Mouse (Mus musculus) midbrain, embryonic 10.5 days (tissue): Measurements from ENCODE around the gene Nup210. TPM values are rescaled to one million over a fixed set of nuclear protein-coding genes. Genes with fewer than 3 reads are reported as not detected.
A peak's percentile ranks its signal among the peaks of the same experiment; 100 is the strongest.

Experiments
- DNase-seq: peaks from one replicate; pipeline ENCODE4 v3.0.0-alpha.2; 2017; ENCODE audit warnings: low spot score
- H3K27ac ChIP-seq: fragments of 300-500 bp; sonication (generic); replicated peaks from 2 replicates; pipeline ENCODE4 v1.5.1; 2016; ENCODE audit warnings: mild to moderate bottlenecking
- H3K27me3 ChIP-seq: fragments of 300-500 bp; sonication (generic); 2 replicates; pipeline ENCODE4 v1.6.1; 2016; ENCODE audit warnings: low read depth, mild to moderate bottlenecking; ENCODE audit not compliant: poor library complexity, severe bottlenecking
- H3K36me3 ChIP-seq: fragments of 300-500 bp; sonication (generic); 2 replicates; pipeline ENCODE4 v1.6.1; 2016; ENCODE audit warnings: mild to moderate bottlenecking, moderate library complexity
- H3K4me1 ChIP-seq: fragments of 300-500 bp; sonication (generic); 2 replicates; pipeline ENCODE4 v1.6.1; 2016
- H3K4me3 ChIP-seq: fragments of 300-500 bp; sonication (generic); 2 replicates; pipeline ENCODE4 v1.5.1; 2016; ENCODE audit warnings: mild to moderate bottlenecking, moderate library complexity
- H3K9me3 ChIP-seq: fragments of 300-500 bp; sonication (generic); replicated peaks from 2 replicates; pipeline ENCODE4 v1.6.1; 2016; ENCODE audit warnings: mild to moderate bottlenecking
- WGBS: fragments of 180-500 bp; shearing (Covaris S2); methylation state at CpG from one replicate; pipeline ENCODE4 v1.1.7; 2016; 5-methylcytosine and 5-hydroxymethylcytosine counted together
- polyA plus RNA-seq: library from polyadenylated mRNA; unstranded; fragments of >200 nt; fragmentation: Nextera tagmentation; extraction: Ambion mirVana; gene quantifications from 2 replicates; pipeline ENCODE4 v1.2.1, GENCODE M21; 2016

Nup210 gene
- 26.2 and 29.7 TPM in 2 replicates for polyA plus RNA-seq

GRCm38 (mm10) chr6:91116244-91117145, at the start of gene Nup210:
Gene Nup210, minus strand, starts transcription at chr6:91116829.
- Histone ChIP-seq H3K4me3 (peak within 1 kb of the TSS; percentile 64), H3K27me3 (peaks cover 28% of the 10 kb centered on the region), H3K36me3 (peaks cover 8% of the 10 kb centered on the region; the same call in 1 of the 2 replicates), H3K9me3 (no peaks in the 10 kb centered on the region), H3K4me1 (peaks cover 38% of the 10 kb centered on the region), H3K27ac (peak within 1 kb of the TSS; percentile 90)
- DNase-seq, result peak; percentile 92
- under 1% methylated on average over 91 of the region's 93 CpGs for WGBS

DNA sequence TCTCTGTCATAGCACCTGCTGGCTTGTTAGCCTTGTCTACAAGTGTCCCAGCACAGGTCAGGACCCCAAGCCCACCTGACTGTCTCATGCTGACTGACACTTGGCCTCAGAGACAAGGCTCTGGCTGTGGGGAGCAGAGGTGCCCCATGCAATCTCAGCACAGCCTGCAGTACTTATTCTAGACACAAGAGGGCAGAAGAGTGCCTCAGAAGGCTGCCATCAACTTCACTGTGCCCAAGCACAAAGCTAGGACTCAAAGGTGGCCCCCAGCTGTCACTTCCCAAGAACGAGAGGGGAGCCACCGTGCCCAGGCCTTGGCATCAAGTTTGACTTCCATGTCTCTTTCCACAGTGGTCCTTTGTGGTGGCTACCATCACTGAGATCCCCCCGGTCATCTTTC, 48.6 kb upstream of the Nup210 start:
- no peaks in the 10 kb centered on the region for H3K9me3 ChIP-seq
- peak overlapping the region; percentile 42 for H3K27ac ChIP-seq
- DNase-seq, result peak; percentile 70
- H3K36me3 ChIP-seq, result peaks cover 15% of the 10 kb centered on the region
- H3K4me1 ChIP-seq, result peaks cover 26% of the 10 kb centered on the region
- no peaks in the 10 kb centered on the region for H3K27me3 ChIP-seq
- 36% methylated on average over 3 of the region's 3 CpGs for WGBS
- H3K4me3 ChIP-seq, result no peak overlapping the region

DNA sequence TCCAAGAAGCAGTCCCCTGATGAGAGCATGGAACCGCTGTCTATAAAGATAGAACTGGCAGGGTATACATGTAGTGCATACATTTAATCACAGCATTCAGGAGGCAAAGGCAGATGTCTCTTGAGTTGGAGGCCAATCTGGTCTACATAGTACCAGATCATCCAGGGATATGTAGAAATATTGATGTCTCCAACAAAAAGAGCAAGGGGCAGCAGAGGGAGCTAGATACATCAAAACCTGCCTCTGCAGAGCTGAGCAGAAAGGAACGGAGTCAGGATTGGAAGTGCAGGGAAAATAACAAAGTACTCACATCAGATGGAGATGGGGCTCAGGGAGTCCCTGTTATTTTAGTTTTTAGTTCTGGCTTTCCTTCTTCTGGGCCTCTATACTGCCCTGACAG, 48.0 kb upstream of the Nup210 start:
- Histone ChIP-seq H3K4me3 (no peak overlapping the region), H3K9me3 (no peaks in the 10 kb centered on the region), H3K27ac (no peak overlapping the region), H3K27me3 (no peaks in the 10 kb centered on the region), H3K4me1 (peaks cover 31% of the 10 kb centered on the region), H3K36me3 (peaks cover 15% of the 10 kb centered on the region)
- no peak for DNase-seq
- 81% methylated on average over 2 of the region's 2 CpGs for WGBS

- WGBS, result 83% methylated on average over 5 of the region's 5 CpGs
- H3K27ac ChIP-seq, result peak overlapping the region; percentile 46
Observed at GRCm38 (mm10) chr6:91163195-91163911, 46.7 kb upstream of the Nup210 start.

DNA sequence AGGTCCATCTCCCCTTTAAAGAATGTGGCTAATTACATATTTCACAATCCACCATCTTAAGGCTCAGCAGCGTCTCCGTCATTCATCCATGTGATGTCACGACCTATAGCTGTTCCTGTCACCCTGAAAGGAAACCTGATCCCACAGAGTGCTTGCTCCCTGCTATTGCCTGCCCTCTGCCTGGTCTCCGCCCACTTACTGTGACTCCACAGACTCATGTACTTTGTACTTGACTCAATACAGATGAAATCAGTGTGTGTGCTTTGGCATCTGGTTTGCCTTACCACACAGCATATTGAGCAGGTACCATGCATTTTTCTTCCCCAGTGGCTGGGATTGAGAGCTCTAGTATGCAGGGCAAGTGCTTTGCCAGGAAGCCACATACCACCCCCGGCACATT, 45.7 kb upstream of the Nup210 start:
- no peak overlapping the region for H3K27ac ChIP-seq
- no peak overlapping the region for H3K4me3 ChIP-seq
- no peaks in the 10 kb centered on the region for H3K9me3 ChIP-seq
- peaks cover 8% of the 10 kb centered on the region for H3K27me3 ChIP-seq
- DNase-seq, result no peak
- H3K36me3 ChIP-seq, result peaks cover 10% of the 10 kb centered on the region; the same call in 1 of the 2 replicates
- H3K4me1 ChIP-seq, result peaks cover 53% of the 10 kb centered on the region
- WGBS, result 87% methylated on average over 5 of the region's 5 CpGs

More at GRCm38 (mm10) chr6:91163195-91163911, 46.7 kb upstream of the Nup210 start:
- Histone ChIP-seq H3K36me3 (peaks cover 10% of the 10 kb centered on the region; the same call in 1 of the 2 replicates), H3K4me3 (no peak overlapping the region), H3K27me3 (no peaks in the 10 kb centered on the region), H3K9me3 (no peaks in the 10 kb centered on the region), H3K4me1 (peaks cover 42% of the 10 kb centered on the region)
- no peak for DNase-seq

- Histone ChIP-seq H3K27ac (peak overlapping the region; percentile 10; the same call in 1 of the 2 replicates), H3K36me3 (peaks cover 9% of the 10 kb centered on the region; the same call in 1 of the 2 replicates), H3K4me3 (no peak overlapping the region), H3K4me1 (peaks cover 59% of the 10 kb centered on the region), H3K27me3 (peaks cover 8% of the 10 kb centered on the region), H3K9me3 (no peaks in the 10 kb centered on the region)
- no peak for DNase-seq
- WGBS, result 84% methylated on average over 6 of the region's 6 CpGs
Observed at GRCm38 (mm10) chr6:91161506-91162235, 45.0 kb upstream of the Nup210 start.

GRCm38 (mm10) chr6:91160976-91161375, 44.3 kb upstream of the Nup210 start:
- no peaks in the 10 kb centered on the region for H3K9me3 ChIP-seq
- 87% methylated on average over 2 of the region's 2 CpGs for WGBS
- peaks cover 66% of the 10 kb centered on the region for H3K4me1 ChIP-seq
- peaks cover 6% of the 10 kb centered on the region; the same call in 1 of the 2 replicates for H3K36me3 ChIP-seq
- H3K27me3 ChIP-seq, result peaks cover 8% of the 10 kb centered on the region
- no peak overlapping the region for H3K4me3 ChIP-seq
- H3K27ac ChIP-seq, result peak overlapping the region; percentile 42; the same call in 1 of the 2 replicates
- DNase-seq, result no peak

DNA sequence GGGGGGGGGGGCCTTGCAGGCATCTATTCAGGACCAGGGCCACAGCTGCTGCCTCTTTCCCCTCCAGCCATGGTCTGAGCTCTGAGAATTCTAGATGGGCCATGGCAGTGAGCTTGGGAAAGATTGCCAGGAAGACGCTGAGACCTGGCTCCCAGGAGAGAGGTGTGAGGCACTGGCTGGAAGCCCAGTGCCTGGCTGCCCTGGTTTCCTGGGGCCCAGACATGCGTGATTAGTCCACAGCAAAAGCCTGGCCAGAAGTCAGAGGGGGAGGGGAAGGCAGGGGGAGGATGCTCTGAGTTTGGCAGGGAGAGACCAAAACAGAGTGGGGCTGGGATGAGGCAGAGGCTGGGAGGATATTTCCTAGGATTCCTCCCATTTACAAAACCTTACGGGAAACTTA, 43.8 kb upstream of the Nup210 start:
- Histone ChIP-seq H3K4me1 (peaks cover 70% of the 10 kb centered on the region), H3K36me3 (peaks cover 6% of the 10 kb centered on the region; the same call in 1 of the 2 replicates), H3K4me3 (no peak overlapping the region), H3K9me3 (no peaks in the 10 kb centered on the region), H3K27ac (peak overlapping the region; percentile 42), H3K27me3 (peaks cover 8% of the 10 kb centered on the region)
- WGBS, result 50% methylated on average over 3 of the region's 3 CpGs
- DNase-seq, result no peak

DNA sequence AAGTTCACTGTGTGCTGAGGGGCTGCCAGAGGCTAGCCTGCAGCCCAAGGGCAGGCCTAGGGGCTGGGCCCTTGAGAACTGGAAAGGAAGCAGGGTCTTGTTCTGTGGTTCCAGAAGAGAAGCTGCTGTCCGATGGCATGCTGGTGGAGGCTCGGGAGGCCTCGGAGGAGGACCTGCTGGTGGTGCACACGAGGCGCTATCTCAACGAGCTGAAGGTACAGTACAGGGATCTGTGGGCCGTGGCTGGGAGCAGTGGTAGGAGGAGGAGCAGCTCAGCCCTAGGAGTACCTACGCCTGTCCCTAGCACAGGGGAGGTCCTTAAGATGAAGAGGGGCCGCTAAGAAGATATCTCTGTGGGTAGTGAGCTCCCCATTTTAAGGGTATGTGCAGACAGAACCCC, 42.4 kb upstream of the Nup210 start:
- Histone ChIP-seq H3K27ac (peak overlapping the region; percentile 63), H3K36me3 (peaks cover 6% of the 10 kb centered on the region; the same call in 1 of the 2 replicates), H3K4me3 (no peak overlapping the region), H3K27me3 (peaks cover 20% of the 10 kb centered on the region), H3K9me3 (no peaks in the 10 kb centered on the region), H3K4me1 (peaks cover 75% of the 10 kb centered on the region)
- DNase-seq, result no peak
- WGBS, result 85% methylated on average over 9 of the region's 9 CpGs

DNA sequence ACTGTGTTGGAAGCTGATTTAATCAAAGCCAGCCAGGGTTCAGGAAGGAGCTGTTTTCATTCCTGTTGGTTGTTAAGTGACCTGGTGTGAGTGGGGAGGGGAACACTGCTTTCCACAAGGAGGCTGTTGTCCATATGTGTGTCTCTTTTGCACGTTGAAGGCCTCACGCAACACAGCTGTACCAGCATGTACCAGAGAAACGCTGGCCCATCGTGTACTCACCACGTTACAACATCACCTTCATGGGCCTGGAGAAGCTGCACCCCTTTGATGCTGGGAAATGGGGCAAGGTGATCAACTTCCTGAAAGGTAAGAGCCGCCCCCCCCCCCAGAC, 40.6 kb upstream of the Nup210 start:
- H3K9me3 ChIP-seq, result no peaks in the 10 kb centered on the region
- WGBS, result 53% methylated on average over 6 of the region's 6 CpGs
- peaks cover 6% of the 10 kb centered on the region; the same call in 1 of the 2 replicates for H3K36me3 ChIP-seq
- peaks cover 25% of the 10 kb centered on the region for H3K27me3 ChIP-seq
- no peak for DNase-seq
- peaks cover 85% of the 10 kb centered on the region for H3K4me1 ChIP-seq
- peak overlapping the region; percentile 80 for H3K4me3 ChIP-seq
- H3K27ac ChIP-seq, result peak overlapping the region; percentile 93

GRCm38 (mm10) chr6:91156554-91157236, 40.1 kb upstream of the Nup210 start, which contains the start of gene Hdac11:
Gene Hdac11, plus strand, starts transcription at chr6:91156665.
- H3K9me3 ChIP-seq, result no peaks in the 10 kb centered on the region
- 0 out of 2 replicates have a peak, but pooled peaks cover 6% of the 10 kb centered on the region for H3K36me3 ChIP-seq
- H3K27me3 ChIP-seq, result peaks cover 25% of the 10 kb centered on the region
- WGBS, result under 1% methylated on average over 42 of the region's 42 CpGs
- peak within 1 kb of the TSS; percentile 80 for H3K4me3 ChIP-seq
- peak within 1 kb of the TSS; percentile 93 for H3K27ac ChIP-seq
- peaks cover 87% of the 10 kb centered on the region for H3K4me1 ChIP-seq
- DNase-seq, result peak; percentile 92
